Mouse (Mus musculus) layer of hippocampus, postnatal 36 days (tissue): Measurements from ENCODE around the gene Cpne1. TPM values are rescaled to one million over a fixed set of nuclear protein-coding genes. Genes with fewer than 3 reads are reported as not detected.
A peak's percentile ranks its signal among the peaks of the same experiment; 100 is the strongest.
"Not testable (repeated sequence)": the region's sequence is repeated elsewhere in the genome, so short reads cannot be mapped to it uniquely, and the experiment has no call there.

Source experiments
- DNase-seq, 2 experiments: peaks; one replicate each; pipeline ENCODE4 v3.0.0; 2022
- total RNA-seq, 2 experiments: library from RNA; stranded (reverse); gene quantifications; 2 replicates each; pipeline ENCODE4 v1.2.3; 2021

Gene Cpne1
- 10 to 100 TPM; 25.0 to 26.6 TPM for total RNA-seq

GRCm38 (mm10) chr2:156111358-156112079, at the start of gene Cpne1, which contains the start of gene Rbm12:
Gene Cpne1, minus strand, starts transcription at chr2:156111965.
Gene Rbm12, minus strand, starts transcription at chr2:156111978.
- DNase-seq = peak; percentile 90 to 93

GRCm38 (mm10) chr2:156151538-156151937, 39.8 kb upstream of the Cpne1 start:
- DNase-seq = no peak

GRCm38 (mm10) chr2:156147316-156147915, 35.7 kb upstream of the Cpne1 start:
- DNase-seq = no peak

GRCm38 (mm10) chr2:156146272-156146989, 34.7 kb upstream of the Cpne1 start:
- DNase-seq = no peak

GRCm38 (mm10) chr2:156145486-156146130, 33.8 kb upstream of the Cpne1 start:
- no peak for DNase-seq

- DNase-seq = peak; percentile 90 to 93
These were observed 32.4 kb upstream of the Cpne1 start, which contains the start of the genes Romo1 and Nfs1 for GRCm38 (mm10) chr2:156143953-156144724. Gene Romo1, plus strand, starts transcription at chr2:156144039. Gene Nfs1, minus strand, starts transcription at chr2:156144186.

- DNase-seq = no peak
These were observed 31.6 kb upstream of the Cpne1 start for GRCm38 (mm10) chr2:156143367-156143766.

GRCm38 (mm10) chr2:156142820-156143219, 31.1 kb upstream of the Cpne1 start:
- DNase-seq = no peak

- no peak for DNase-seq
These were observed 23.9 kb upstream of the Cpne1 start for GRCm38 (mm10) chr2:156135695-156136094.

- DNase-seq = no peak
These were observed 22.4 kb upstream of the Cpne1 start for GRCm38 (mm10) chr2:156134161-156134560.

- DNase-seq = no peak
These were observed 15.2 kb upstream of the Cpne1 start, which contains the start of gene Gm28036 for GRCm38 (mm10) chr2:156126992-156127391. Gene Gm28036, minus strand, starts transcription at chr2:156127092.

- no peak for DNase-seq
These were observed 12.0 kb upstream of the Cpne1 start for GRCm38 (mm10) chr2:156123731-156124130.

- DNase-seq = no peak
These were observed 7.8 kb upstream of the Cpne1 start for GRCm38 (mm10) chr2:156119566-156119965.

GRCm38 (mm10) chr2:156112080-156112423, 287 bp upstream of the Cpne1 start:
- DNase-seq = not testable (repeated sequence)

- peak in 1 of 2 experiments; percentile 9 for DNase-seq
These were observed 973 bp downstream of the Cpne1 start for GRCm38 (mm10) chr2:156110627-156111357.

GRCm38 (mm10) chr2:156091926-156092325, 19.8 kb downstream of the Cpne1 start:
- no peak for DNase-seq

GRCm38 (mm10) chr2:156089799-156090198, 22.0 kb downstream of the Cpne1 start:
- DNase-seq = no peak

- no peak for DNase-seq
These were observed 24.2 kb downstream of the Cpne1 start for GRCm38 (mm10) chr2:156087391-156088110.

- no peak for DNase-seq
These were observed 27.2 kb downstream of the Cpne1 start for GRCm38 (mm10) chr2:156084541-156084940.

GRCm38 (mm10) chr2:156080391-156080790, 31.4 kb downstream of the Cpne1 start:
- DNase-seq = no peak
